Mouse (Mus musculus): ENCODE measurements at regions not wholly inside any gene's neighbourhood (a gene's known extent, or its start where the extent isn't known, plus 50 kb on each side); places are given as distances from the start of the nearest gene placed in this dataset.

GRCm38 (mm10) chr9:34427711-34428110 is 58.0 kb upstream of the Kirrel3 start:
- no peak for DNase-seq (ENCODE audit: low spot score in 2 of 2)
